Mouse (Mus musculus) heart, embryonic 11.5 days (tissue): Measurements from ENCODE around the gene St6gal2. TPM values are rescaled to one million over a fixed set of nuclear protein-coding genes. Genes with fewer than 3 reads are reported as not detected.

ENCODE experiments used
- polyA plus RNA-seq: library from polyadenylated mRNA; unstranded; fragments of >200 nt; fragmentation: Nextera tagmentation; extraction: Ambion mirVana; gene quantifications from 2 replicates; pipeline ENCODE4 v1.2.1, GENCODE M21; 2014

Gene St6gal2
- polyA plus RNA-seq, 1 experiment from 2014 or later, result 0.96 TPM

Other genes starting within 250 kb of the St6gal2 start
- not detected in 2 replicates for gene Vmn2r118, start 179.8 kb downstream of the St6gal2 start, polyA plus RNA-seq